Mouse (Mus musculus) brain, embryonic 14.5 days (tissue): ENCODE measurements around the gene Exosc3.

ENCODE experiments used
- CTCF ChIP-seq: fragments of 200-500 bp; IDR thresholded peaks from 2 replicates; pipeline ENCODE4 v1.5.1; 2012; ENCODE audit warnings: inconsistent platforms, mild to moderate bottlenecking, moderate library complexity, borderline replicate concordance; ENCODE audit not compliant: insufficient read depth, insufficient read length; ENCODE audit errors: extremely low read depth
- POLR2A ChIP-seq: fragments of 200-500 bp; IDR thresholded peaks from 2 replicates; pipeline ENCODE4 v1.6.1; 2012; ENCODE audit warnings: mild to moderate bottlenecking, inconsistent platforms, borderline replicate concordance; ENCODE audit not compliant: poor library complexity, insufficient read depth, insufficient read length, severe bottlenecking; ENCODE audit errors: extremely low read depth

- TF ChIP-seq CTCF (no peak), POLR2A (no peak)
Observed at GRCm38 (mm10) chr4:45275770-45276169, 66.8 kb downstream of the Exosc3 start.
